Mouse (Mus musculus): ENCODE measurements around the gene Palld. TPM values are rescaled to one million over a fixed set of nuclear protein-coding genes. Genes with fewer than 3 reads are reported as not detected.
A peak's percentile ranks its signal among the peaks of the same experiment; 100 is the strongest.

The Palld gene
- 1 to 10 TPM; 7.0 to 8.0 (median 7.4) TPM for total RNA-seq (2022)

- DNase-seq (ENCODE audit: low spot score in 2 of 2): no peak
These were observed at the start of gene Palld for GRCm38 (mm10) chr8:61902521-61902920. TSS of gene Palld (minus strand) at chr8:61902690.

GRCm38 (mm10) chr8:61937576-61937975 is 35.1 kb upstream of the Palld start:
- DNase-seq (ENCODE audit: low spot score in 2 of 2): no peak

- no peak for DNase-seq (ENCODE audit: low spot score in 2 of 2)
These were observed 30.8 kb upstream of the Palld start for GRCm38 (mm10) chr8:61933243-61933642.

GRCm38 (mm10) chr8:61927777-61928494 is 25.4 kb upstream of the Palld start, which contains the start of gene Ddx60:
TSS of gene Ddx60 (plus strand) at chr8:61928087.
- peak; percentile 7 to 44 for DNase-seq (ENCODE audit: low spot score in 2 of 2)

GRCm38 (mm10) chr8:61924518-61924917 is 22.0 kb upstream of the Palld start:
- DNase-seq (ENCODE audit: low spot score in 2 of 2): no peak

GRCm38 (mm10) chr8:61921454-61922054 is 19.1 kb upstream of the Palld start:
- no peak for DNase-seq (ENCODE audit: low spot score in 2 of 2)

GRCm38 (mm10) chr8:61920389-61920788 is 17.9 kb upstream of the Palld start:
- DNase-seq (ENCODE audit: low spot score in 2 of 2): no peak

- no peak for DNase-seq (ENCODE audit: low spot score in 2 of 2)
These were observed 16.8 kb upstream of the Palld start for GRCm38 (mm10) chr8:61919145-61919788.

GRCm38 (mm10) chr8:61917287-61917686 is 14.8 kb upstream of the Palld start:
- no peak for DNase-seq (ENCODE audit: low spot score in 2 of 2)

GRCm38 (mm10) chr8:61913957-61914356 is 11.5 kb upstream of the Palld start:
- DNase-seq (ENCODE audit: low spot score in 2 of 2): no peak

- no peak for DNase-seq (ENCODE audit: low spot score in 2 of 2)
These were observed 10.3 kb upstream of the Palld start for GRCm38 (mm10) chr8:61912817-61913216.

GRCm38 (mm10) chr8:61909313-61909712 is 6.8 kb upstream of the Palld start:
- no peak for DNase-seq (ENCODE audit: low spot score in 2 of 2)

GRCm38 (mm10) chr8:61908303-61909215 is 6.1 kb upstream of the Palld start:
- no peak for DNase-seq (ENCODE audit: low spot score in 2 of 2)

- no peak for DNase-seq (ENCODE audit: low spot score in 2 of 2)
These were observed 1.3 kb downstream of the Palld start for GRCm38 (mm10) chr8:61901028-61901717.

GRCm38 (mm10) chr8:61897402-61897801 is 5.1 kb downstream of the Palld start:
- no peak for DNase-seq (ENCODE audit: low spot score in 2 of 2)

- no peak for DNase-seq (ENCODE audit: low spot score in 2 of 2)
These were observed 5.7 kb downstream of the Palld start for GRCm38 (mm10) chr8:61896742-61897141.

- DNase-seq (ENCODE audit: low spot score in 2 of 2): peak; percentile 10 to 67
These were observed 8.4 kb downstream of the Palld start for GRCm38 (mm10) chr8:61894062-61894461.

- no peak for DNase-seq (ENCODE audit: low spot score in 2 of 2)
These were observed 24.9 kb downstream of the Palld start for GRCm38 (mm10) chr8:61877607-61878006.

- DNase-seq (ENCODE audit: low spot score in 2 of 2): peak; percentile 7 to 16
These were observed 27.2 kb downstream of the Palld start for GRCm38 (mm10) chr8:61875290-61875689.

- no peak for DNase-seq (ENCODE audit: low spot score in 2 of 2)
These were observed 28.5 kb downstream of the Palld start for GRCm38 (mm10) chr8:61873994-61874393.

- no peak for DNase-seq (ENCODE audit: low spot score in 2 of 2)
These were observed 34.0 kb downstream of the Palld start for GRCm38 (mm10) chr8:61868481-61868880.
